Mouse (Mus musculus) lung, postnatal 0 days (tissue): Measurements from ENCODE around the gene Kif1c. TPM values are rescaled to one million over a fixed set of nuclear protein-coding genes. Genes with fewer than 3 reads are reported as not detected.

ENCODE experiments used
- ATAC-seq: fragments of 200-750 bp; cut with Nextera tagmentation; 2 replicates; pipeline ENCODE4 v1.8.0; 2017; ENCODE audit warnings: moderate library complexity
- DNase-seq: peaks from one replicate; pipeline ENCODE4 v3.0.0-alpha.2; 2016; ENCODE audit warnings: low spot score
- H3K27ac ChIP-seq: fragments of 300-500 bp; sonication (generic); 2 replicates; pipeline ENCODE4 v1.5.1; 2014; ENCODE audit warnings: antibody characterized with exemption, mild to moderate bottlenecking, low read length, mixed read lengths
- H3K27me3 ChIP-seq: fragments of 300-500 bp; sonication (generic); replicated peaks from 2 replicates; pipeline ENCODE4 v1.6.1; 2014; ENCODE audit warnings: low read length, mixed read lengths; ENCODE audit not compliant: insufficient read depth
- H3K36me3 ChIP-seq: fragments of 300-500 bp; sonication (generic); 2 replicates; pipeline ENCODE4 v1.6.1; 2014; ENCODE audit warnings: low read length, mixed read lengths; ENCODE audit not compliant: insufficient read depth
- H3K4me1 ChIP-seq: fragments of 300-500 bp; sonication (generic); 2 replicates; pipeline ENCODE4 v1.6.1; 2014; ENCODE audit warnings: antibody characterized with exemption, low read depth, low read length, mixed read lengths; ENCODE audit not compliant: insufficient read depth
- H3K4me2 ChIP-seq: fragments of 300-500 bp; sonication (generic); replicated peaks from 2 replicates; pipeline ENCODE4 v1.6.1; 2014; ENCODE audit warnings: low read depth, mild to moderate bottlenecking, low read length, moderate library complexity, mixed read lengths
- H3K4me3 ChIP-seq: fragments of 300-500 bp; sonication (generic); 2 replicates; pipeline ENCODE4 v1.5.1; 2014; ENCODE audit warnings: low read depth, low read length
- H3K9ac ChIP-seq: fragments of 300-500 bp; sonication (generic); replicated peaks from 2 replicates; pipeline ENCODE4 v1.6.1; 2014; ENCODE audit warnings: low read depth, mild to moderate bottlenecking
- H3K9me3 ChIP-seq: fragments of 300-500 bp; sonication (generic); 2 replicates; pipeline ENCODE4 v1.6.1; 2016; ENCODE audit warnings: low read length, mixed read lengths
- CTCF ChIP-seq: IDR thresholded peaks from 2 replicates; pipeline ENCODE4 v1.5.1; 2016; ENCODE audit warnings: antibody characterized with exemption, mild to moderate bottlenecking
- EP300 ChIP-seq: IDR thresholded peaks from 2 replicates; pipeline ENCODE4 v1.6.1; 2016; ENCODE audit warnings: antibody characterized with exemption, mild to moderate bottlenecking, control low read depth
- WGBS: fragments of 180-500 bp; shearing (Covaris S2); extraction: QIAGEN DNeasy Blood & Tissue Kit; methylation state at CpG from one replicate; pipeline ENCODE4 v1.1.7; 2014; 5-methylcytosine and 5-hydroxymethylcytosine counted together
- polyA plus RNA-seq: library from polyadenylated mRNA; unstranded; fragments of >200 nt; fragmentation: Nextera tagmentation; extraction: Ambion mirVana; gene quantifications from 2 replicates; pipeline ENCODE4 v1.2.1, GENCODE M21; 2015

Gene Kif1c
- polyA plus RNA-seq, 1 experiment from 2014 or later, result 4.8 TPM

GRCm38 (mm10) chr11:70678576-70678975 lies 21.8 kb upstream of the Kif1c start:
- H3K9me3 ChIP-seq, result no peaks in the 10 kb centered on the region
- TF ChIP-seq EP300 (no peak), CTCF (no peak)
- ATAC-seq (no peak), DNase-seq (no peak)
- no peak overlapping the region for H3K27ac ChIP-seq
- no peak overlapping the region for H3K9ac ChIP-seq
- H3K4me2 ChIP-seq, result no peak overlapping the region
- no peak overlapping the region for H3K4me3 ChIP-seq
- no peaks in the 10 kb centered on the region for H3K4me1 ChIP-seq
- 88% methylated on average over 2 of the region's 2 CpGs for WGBS
- H3K36me3 ChIP-seq, result peaks cover 38% of the 10 kb centered on the region
- no peaks in the 10 kb centered on the region for H3K27me3 ChIP-seq

- WGBS, result 91% methylated on average over 8 of the region's 8 CpGs
- H3K4me3 ChIP-seq, result no peak overlapping the region
- no peaks in the 10 kb centered on the region for H3K27me3 ChIP-seq
- DNase-seq (no peak), ATAC-seq (no peak)
- H3K27ac ChIP-seq, result no peak overlapping the region
- no peaks in the 10 kb centered on the region for H3K4me1 ChIP-seq
- H3K9ac ChIP-seq, result no peak overlapping the region
- no peak for TF ChIP-seq EP300
- TF ChIP-seq CTCF, result no peak
- H3K9me3 ChIP-seq, result no peaks in the 10 kb centered on the region
- H3K36me3 ChIP-seq, result peaks cover 36% of the 10 kb centered on the region; the same call in 1 of the 2 replicates
- no peak overlapping the region for H3K4me2 ChIP-seq
Measured at GRCm38 (mm10) chr11:70679361-70679760, 21.0 kb upstream of the Kif1c start.

GRCm38 (mm10) chr11:70679894-70680293 lies 20.5 kb upstream of the Kif1c start:
- H3K4me3 ChIP-seq, result no peak overlapping the region
- peaks cover 36% of the 10 kb centered on the region; the same call in 1 of the 2 replicates for H3K36me3 ChIP-seq
- no peaks in the 10 kb centered on the region for H3K4me1 ChIP-seq
- H3K9ac ChIP-seq, result no peak overlapping the region
- TF ChIP-seq CTCF, result no peak
- TF ChIP-seq EP300, result no peak
- ATAC-seq, result peak; percentile 47
- no peaks in the 10 kb centered on the region for H3K27me3 ChIP-seq
- peak; percentile 35 for DNase-seq
- 81% methylated on average over 8 of the region's 8 CpGs for WGBS
- no peak overlapping the region for H3K4me2 ChIP-seq
- no peak overlapping the region for H3K27ac ChIP-seq
- no peaks in the 10 kb centered on the region for H3K9me3 ChIP-seq

- Histone ChIP-seq H3K9me3 (no peaks in the 10 kb centered on the region), H3K36me3 (peaks cover 33% of the 10 kb centered on the region; the same call in 1 of the 2 replicates), H3K4me3 (no peak overlapping the region), H3K27me3 (no peaks in the 10 kb centered on the region), H3K4me2 (no peak overlapping the region), H3K4me1 (no peaks in the 10 kb centered on the region), H3K9ac (no peak overlapping the region), H3K27ac (no peak overlapping the region)
- ATAC-seq (no peak), DNase-seq (no peak)
- WGBS, result 76% methylated on average over 12 of the region's 12 CpGs
- no peak for TF ChIP-seq CTCF
- no peak for TF ChIP-seq EP300
Measured at GRCm38 (mm10) chr11:70681170-70681569, 19.2 kb upstream of the Kif1c start.

- no peaks in the 10 kb centered on the region for H3K9me3 ChIP-seq
- H3K4me3 ChIP-seq, result no peak overlapping the region
- ATAC-seq, result peak; percentile 76
- H3K27ac ChIP-seq, result no peak overlapping the region
- no peak overlapping the region for H3K4me2 ChIP-seq
- DNase-seq, result peak; percentile 88
- TF ChIP-seq EP300 (no peak), CTCF (peak; percentile 88)
- H3K9ac ChIP-seq, result 0 out of 2 replicates have a peak overlapping the region, but pooled peaks have one; percentile 16
- H3K36me3 ChIP-seq, result peaks cover 31% of the 10 kb centered on the region; the same call in 1 of the 2 replicates
- H3K27me3 ChIP-seq, result no peaks in the 10 kb centered on the region
- H3K4me1 ChIP-seq, result peaks cover 5% of the 10 kb centered on the region; the same call in 1 of the 2 replicates
- WGBS, result 37% methylated on average over 11 of the region's 11 CpGs
Measured at GRCm38 (mm10) chr11:70681897-70682581, 18.3 kb upstream of the Kif1c start.

- no peak overlapping the region for H3K4me2 ChIP-seq
- H3K27me3 ChIP-seq, result no peaks in the 10 kb centered on the region
- no peak for ATAC-seq
- no peak overlapping the region for H3K27ac ChIP-seq
- TF ChIP-seq EP300 (no peak), CTCF (no peak)
- H3K4me3 ChIP-seq, result no peak overlapping the region
- peaks cover 12% of the 10 kb centered on the region for H3K4me1 ChIP-seq
- no peak overlapping the region for H3K9ac ChIP-seq
- 75% methylated on average over 5 of the region's 5 CpGs for WGBS
- peaks cover 31% of the 10 kb centered on the region; the same call in 1 of the 2 replicates for H3K36me3 ChIP-seq
- DNase-seq, result no peak
- H3K9me3 ChIP-seq, result no peaks in the 10 kb centered on the region
Measured at GRCm38 (mm10) chr11:70683640-70684039, 16.7 kb upstream of the Kif1c start.
